Mouse (Mus musculus) left cerebral cortex, postnatal 14 days (tissue): ENCODE data around the gene Pgm5. TPM values are rescaled to one million over a fixed set of nuclear protein-coding genes. Genes with fewer than 3 reads are reported as not detected.
A peak's percentile ranks its signal among the peaks of the same experiment; 100 is the strongest.

Experiments used
- DNase-seq, 2 experiments: peaks; one replicate each; pipeline ENCODE4 v3.0.0; 2021 to 2022; ENCODE audit warnings: low spot score in 2 of 2, mixed read lengths in 1 of 2
- intact Hi-C: fragments of 180-260 bp; cut with DNase I; formaldehyde crosslinking; loops from one replicate; pipeline ENCODE4 v1.15.1; 2025
- total RNA-seq, 2 experiments: library from RNA; stranded (reverse); gene quantifications; 2 replicates each; pipeline ENCODE4 v1.2.3; 2021

Gene Pgm5
- total RNA-seq, 2 experiments from 2014 or later, result 3.3 TPM

DNA sequence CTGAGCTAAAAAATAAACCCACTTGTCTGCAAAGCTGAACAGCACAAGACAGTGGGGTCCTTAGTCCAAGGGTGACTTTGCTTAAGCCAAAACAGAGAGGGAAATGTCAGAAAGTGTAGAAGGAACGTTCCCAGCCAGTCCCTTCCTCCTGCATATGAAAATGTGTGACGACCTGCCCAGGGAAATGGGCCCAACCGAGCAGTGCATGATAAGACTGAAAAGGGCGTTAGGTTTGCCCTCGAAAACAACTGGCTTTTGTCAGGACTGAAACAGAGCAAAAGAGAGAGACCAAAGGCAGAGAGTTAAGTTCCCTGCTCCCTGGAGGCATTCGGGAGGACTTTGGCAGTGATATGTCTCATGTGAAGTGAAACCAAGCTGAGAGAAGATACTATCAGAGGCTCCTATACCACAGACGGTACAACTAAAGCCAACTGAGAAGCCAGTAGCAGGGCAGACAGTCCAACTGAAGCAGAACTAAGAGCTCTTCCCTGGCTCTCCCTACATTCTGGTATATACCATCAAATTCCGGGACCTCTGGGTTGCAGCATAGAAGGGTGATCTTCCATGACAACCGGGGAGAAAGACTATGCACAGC is 68.0 kb downstream of the Pgm5 start:
- DNase-seq, result no peak
- intact Hi-C loops, result no loop called here

DNA sequence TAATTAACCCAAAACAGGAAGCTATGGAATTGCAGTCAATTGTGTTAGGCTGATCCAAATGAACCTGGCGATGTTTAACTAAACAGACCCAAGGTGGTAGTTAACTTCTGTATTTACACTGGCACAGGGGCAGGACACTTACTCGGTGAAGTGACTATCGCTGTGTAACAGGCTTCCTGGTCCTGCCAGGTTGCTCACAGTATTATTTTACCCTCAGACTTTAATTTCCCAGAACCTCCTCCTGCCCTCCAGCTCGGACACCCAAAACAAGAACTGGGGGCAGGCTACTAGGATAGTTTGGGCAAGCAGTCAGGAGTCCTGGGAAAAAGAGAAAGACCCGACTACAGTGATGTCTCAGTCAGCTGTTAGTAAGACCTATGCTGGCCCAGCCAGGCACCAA is 68.8 kb downstream of the Pgm5 start:
- intact Hi-C loops, result no loop called here
- no peak for DNase-seq

DNA sequence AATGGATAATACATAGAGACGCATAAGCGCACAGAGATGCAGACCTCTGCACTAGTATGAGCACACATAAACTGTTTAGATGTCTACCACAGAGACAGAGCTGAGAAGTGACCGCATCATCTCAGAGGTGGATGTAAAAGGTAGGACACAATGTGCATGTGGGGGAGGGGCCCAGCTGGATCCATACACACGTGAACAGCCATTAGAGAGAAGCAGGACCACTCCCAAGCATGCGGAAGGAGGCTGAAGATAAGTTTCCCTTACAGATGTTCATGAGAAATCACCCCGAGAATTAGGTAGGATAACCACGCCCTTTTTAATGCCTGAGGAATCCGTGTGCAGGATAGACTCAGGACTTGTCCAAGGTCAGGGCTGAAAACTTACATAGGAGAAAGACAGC is 75.8 kb downstream of the Pgm5 start:
- DNase-seq, result no peak
- intact Hi-C loops, result no loop called here

DNA sequence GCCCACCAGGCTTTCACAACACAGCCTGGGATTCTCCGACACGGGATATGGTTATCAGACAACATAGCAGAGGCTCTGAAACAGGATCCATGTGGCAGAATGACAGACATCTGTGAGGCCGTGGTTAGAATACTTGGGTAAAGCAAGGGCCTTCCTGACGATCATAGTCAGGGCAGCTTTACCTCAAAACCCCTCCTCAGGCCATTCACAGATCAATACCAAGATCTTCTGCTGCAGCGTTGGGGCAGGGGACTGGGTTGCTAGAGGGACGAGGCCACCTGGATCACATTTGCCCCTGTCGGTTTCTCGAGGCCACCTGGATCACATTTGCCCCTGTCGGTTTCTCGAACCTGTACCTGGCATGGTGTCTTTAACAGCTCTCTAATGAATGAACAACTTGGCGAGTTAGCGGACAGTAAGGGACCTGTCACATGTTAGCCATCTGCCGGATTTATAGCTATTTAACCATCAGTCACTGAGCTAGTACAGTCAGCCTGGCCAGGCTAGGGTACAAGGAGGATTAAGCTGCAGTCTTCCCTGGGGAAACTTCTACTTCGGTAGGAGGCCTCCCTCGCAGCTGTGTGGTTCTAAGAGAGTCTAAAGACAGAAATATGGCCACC is 76.5 kb downstream of the Pgm5 start:
- no peak for DNase-seq
- intact Hi-C loops, result no loop called here

DNA sequence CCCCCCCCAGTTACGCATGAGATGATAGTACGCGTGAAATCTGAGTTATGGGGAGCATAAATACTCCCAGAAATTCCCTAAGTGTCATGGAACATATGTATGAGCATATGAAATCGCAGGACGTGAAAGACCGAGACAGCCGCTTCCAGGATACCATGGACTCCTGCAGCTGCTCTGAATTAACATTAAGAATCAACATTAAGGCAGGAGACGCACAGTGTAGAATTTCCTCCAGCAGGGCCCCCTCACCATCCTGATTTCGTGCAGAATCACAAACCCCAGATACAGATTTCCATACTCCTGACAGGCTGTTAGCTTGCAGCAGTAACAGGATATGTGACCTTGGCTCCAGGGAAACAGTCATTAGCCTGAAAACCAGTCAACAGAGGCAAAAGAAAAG is 77.9 kb downstream of the Pgm5 start:
- intact Hi-C loops, result no loop called here
- DNase-seq, result peak in 1 of 2 experiments; percentile 3

DNA sequence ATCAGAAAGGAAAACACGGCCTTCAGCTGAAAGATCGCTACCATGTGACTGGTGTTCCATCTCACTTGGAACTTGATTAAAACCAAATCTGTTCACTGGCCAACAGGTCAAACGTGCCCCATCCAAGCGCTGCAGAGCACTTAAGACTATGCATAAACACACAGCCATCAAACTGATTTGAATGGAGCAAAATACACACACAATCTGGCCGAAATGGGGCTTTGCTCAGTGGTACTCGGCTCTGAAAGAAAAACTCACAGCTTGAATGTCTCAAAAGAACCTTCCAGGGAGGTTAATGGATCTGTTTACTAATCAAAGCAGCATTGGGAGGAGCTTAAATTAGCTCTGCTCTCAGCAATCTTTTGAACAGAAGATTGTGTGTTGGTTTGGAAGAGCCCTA is 81.7 kb downstream of the Pgm5 start:
- DNase-seq, result no peak

DNA sequence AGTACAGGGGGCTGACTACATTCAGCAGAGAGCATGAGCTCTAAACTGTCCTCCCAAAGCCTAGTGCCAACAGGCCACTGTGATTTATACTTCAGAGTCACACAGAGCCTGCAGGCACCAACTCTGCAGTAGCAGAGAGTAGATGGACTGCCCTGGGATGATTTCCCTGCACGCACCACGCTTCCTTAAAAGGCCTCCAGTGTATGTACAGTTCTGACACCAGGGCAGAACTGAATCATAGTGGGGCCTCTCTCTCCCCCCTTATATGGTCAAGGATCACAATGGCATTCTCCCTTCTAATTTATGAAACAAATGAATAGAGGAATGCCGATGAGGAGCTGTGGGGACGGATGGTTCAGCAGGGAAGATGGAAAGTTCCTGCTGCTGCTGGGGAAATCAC is 91.3 kb downstream of the Pgm5 start:
- DNase-seq, result no peak
- intact Hi-C loops, result no loop called here

More for the DNA sequence above, 81.7 kb downstream of the Pgm5 start:
- intact Hi-C loops, result no loop called here

DNA sequence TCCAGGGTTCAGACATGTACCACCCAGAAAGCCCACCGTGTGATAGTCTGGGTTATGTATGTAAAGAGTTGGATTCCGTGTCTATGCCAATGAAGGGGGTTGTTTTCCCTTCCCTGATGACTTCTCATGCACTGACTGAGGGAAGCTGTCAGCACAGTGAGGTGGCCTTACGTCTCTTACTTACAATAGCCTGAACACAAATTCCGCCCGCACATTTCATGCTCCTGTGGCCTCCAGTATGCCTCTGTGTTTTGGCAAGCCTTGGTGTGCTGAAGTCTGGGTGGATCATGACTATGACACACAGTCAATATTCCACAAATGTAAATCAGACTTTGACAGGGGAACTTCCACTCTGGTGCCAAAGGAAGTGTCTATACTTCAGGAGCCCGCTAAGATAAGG is 94.3 kb downstream of the Pgm5 start:
- intact Hi-C loops, result no loop called here
- DNase-seq, result no peak

DNA sequence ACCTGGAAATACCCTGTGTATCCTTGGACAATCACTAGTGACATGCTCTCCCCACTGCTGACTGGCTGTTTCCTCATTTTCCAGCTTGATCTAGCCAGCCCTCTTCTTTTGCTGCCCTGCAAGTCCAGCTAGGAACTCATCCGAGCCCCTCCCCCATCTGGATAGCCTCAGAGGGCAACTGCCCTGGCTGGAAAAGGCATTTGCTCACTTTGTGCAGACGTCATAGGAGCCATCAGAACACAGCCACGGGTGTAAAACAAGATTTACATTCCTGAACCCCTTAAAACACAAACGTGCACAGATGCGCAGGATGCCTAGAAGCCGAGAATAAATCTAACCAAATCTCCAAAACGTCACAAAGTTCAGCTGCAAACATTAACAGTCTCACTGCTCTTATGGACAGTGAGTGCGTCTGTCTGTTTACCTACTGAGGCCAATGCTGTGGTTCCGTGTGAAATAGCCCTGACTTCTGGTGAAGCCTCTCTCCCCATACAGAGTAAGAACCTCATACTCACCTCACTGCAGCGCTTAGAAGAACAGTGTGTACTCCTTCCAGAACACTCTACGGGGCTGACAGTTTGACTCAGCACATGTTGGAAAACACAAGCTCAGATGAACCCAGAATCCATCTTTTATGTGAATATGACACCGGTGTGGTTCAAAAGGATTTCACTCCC is 99.0 kb downstream of the Pgm5 start:
- intact Hi-C loops, result no loop called here
- no peak for DNase-seq

DNA sequence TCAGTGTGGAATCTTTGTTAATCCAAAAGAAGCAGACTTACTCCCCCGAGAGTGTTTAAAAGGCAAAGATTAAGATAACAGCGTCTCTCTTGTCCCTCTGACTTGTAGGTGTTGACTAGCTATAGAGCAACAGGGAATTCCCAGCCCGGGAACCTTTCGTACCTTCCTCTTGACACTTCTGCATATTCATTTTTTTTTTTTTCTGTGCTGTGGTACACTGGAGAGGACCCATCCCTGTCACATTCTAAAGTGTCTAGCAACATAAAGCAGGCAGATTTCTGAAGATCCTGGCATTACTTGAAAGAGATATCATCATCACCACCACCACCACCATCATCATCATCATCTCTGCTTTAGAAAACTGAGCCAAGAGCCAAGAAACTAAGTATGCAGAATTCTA is 105.0 kb downstream of the Pgm5 start:
- no peak for DNase-seq
- intact Hi-C loops, result no loop called here

DNA sequence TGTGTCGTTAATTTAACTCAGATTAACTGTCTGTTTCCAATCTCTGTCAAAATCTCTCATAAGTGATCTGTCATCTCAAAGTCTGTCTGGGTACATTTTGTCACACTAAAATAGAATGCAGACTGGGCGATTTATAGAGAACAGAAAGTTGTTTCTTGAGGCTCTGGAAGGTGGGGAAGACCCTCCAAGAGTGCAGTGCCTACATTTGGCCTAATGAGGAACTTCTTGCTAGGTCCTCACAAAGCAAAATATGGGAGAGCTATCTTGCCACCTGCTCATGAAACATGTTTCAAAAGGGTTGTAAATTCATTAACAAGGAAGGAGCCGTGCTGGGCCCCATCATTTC is 107.2 kb downstream of the Pgm5 start:
- DNase-seq, result no peak
- intact Hi-C loops, result no loop called here

DNA sequence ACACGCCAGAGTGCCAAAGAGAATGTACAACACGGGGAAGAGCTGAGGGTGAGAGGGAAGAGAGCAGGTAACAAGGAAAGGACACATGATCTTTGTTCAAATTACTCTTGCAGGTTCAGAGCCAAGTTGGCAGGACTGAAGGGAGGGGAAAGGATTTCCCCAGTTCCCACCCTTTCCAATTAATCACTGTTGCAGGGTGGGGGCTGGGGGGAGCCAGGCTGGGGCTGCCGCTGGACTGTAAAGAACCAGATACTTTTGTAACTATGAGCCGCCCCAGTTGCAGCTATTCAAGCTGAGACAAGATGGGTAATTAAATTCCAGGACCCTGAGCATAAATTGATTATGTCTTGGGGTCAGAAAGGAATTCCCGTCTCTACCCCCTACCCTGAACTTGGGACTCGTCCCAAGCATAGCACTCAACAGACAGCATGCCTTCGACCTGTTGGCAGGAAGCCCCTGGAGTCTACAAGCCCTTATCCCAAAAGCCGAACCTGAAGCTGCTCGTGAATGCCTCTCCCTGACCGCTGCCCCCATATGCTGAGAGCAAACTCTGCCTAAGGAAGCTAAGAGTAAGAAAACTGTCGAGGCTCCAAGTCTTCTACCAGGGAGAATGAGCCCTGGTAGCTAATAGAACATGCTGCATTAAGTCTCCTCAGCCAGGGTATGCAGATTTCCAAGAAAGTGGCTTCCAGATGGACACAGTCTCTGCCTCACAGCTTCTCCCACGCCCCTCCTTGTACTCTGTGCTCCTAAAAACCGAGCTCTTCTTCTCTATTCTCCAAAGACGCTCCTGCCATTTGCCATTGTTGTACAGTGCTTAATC is 107.8 kb downstream of the Pgm5 start:
- intact Hi-C loops, result no loop called here
- DNase-seq, result peak; percentile 12 to 18

DNA sequence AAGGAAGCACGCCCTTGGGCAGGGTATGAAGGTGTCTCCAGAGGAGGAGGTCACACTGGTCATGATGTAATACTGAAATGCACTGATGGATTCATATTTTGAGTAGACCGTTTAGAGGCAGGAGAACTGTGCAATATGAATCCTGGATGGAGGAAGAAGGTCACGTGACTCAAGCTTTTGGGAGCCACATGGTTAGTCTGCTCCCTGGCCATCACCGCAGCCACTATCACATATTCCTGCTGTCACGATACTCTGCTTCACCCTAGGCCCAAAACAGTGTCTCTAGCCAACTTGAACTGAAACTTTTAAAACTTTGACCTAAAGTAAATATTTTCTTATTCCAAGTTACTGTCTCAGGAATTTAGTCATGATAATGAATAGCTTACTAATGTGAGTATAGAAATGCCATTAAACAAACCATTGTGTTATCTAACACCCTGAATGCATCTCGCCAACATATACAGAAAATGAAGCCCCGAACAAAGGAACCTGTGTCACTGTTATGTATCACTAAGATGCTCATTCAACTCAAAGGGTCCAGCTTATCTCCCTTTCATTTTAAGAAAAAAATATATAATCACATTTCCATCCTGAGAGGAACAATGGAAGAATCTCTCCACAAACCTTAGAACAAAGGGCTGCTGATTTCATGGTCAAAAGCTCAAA is 108.6 kb downstream of the Pgm5 start:
- DNase-seq, result no peak
- intact Hi-C loops, result no loop called here

DNA sequence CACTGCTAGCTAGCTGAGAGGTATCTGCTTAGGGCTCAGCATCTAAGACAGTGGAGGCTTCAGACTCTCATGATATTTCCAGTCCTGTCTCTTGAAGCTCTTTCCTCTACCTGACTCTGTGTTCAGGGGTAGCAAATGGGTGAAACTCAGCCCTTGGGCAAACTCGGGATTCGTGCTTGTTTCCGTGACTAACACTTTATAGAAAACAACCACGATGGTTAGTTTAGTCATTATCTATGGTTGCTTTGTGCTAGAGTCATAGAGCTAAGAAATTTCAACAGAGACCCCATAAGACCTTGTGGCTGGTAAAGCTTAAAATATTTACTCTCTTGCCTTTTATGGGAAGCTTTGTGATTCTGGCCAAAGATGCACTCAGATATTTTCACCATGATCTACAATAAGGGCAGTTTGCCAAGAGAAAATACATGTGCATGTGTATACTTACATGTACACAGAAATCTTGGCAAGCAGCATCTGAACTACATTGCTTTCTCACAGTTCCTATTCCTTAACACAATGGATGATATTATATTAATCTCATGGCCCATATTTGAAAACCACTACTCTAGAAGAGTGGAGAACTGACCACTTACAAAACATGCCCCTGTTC is 115.3 kb downstream of the Pgm5 start:
- intact Hi-C loops, result no loop called here
- DNase-seq, result no peak

DNA sequence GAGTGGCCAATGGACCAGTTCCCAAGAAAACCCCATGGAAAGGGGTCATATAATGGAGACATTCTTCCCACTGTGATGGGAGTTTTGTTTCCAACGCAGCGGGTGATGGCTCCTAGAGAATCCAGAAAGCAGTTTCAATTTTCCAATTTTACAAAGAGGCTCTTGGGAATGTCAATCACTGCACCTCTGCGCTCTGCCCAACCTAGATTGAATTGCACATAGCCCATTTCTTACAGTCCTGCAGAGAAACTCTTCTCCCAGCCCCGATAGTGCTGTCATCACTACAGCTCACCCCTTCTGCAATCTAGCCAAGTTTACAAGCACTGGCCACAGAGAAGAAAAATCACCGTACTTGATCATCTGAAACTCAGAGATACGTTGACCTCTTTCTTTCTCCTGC is 119.0 kb downstream of the Pgm5 start:
- no peak for DNase-seq
- intact Hi-C loops, result no loop called here

DNA sequence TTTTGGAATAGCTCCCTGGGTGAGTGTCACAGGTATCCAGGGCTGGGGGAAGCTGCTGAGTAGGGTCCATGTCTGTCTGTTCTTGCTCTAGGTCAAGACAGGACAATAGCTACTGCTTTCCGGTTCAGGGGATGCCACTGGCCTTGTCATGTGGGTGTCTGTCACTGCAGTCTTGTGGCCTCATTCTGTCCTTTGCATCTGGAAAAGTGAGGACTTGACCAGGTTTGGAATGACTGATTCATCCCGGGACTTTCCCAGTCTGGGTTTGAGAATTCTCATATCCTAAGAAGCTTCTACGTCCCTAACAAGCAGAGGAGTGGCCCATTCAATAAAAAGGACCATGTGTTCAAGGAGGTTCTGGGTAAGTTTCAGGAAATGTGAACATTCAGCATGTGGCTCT is 122.9 kb downstream of the Pgm5 start:
- intact Hi-C loops, result no loop called here
- DNase-seq, result no peak

DNA sequence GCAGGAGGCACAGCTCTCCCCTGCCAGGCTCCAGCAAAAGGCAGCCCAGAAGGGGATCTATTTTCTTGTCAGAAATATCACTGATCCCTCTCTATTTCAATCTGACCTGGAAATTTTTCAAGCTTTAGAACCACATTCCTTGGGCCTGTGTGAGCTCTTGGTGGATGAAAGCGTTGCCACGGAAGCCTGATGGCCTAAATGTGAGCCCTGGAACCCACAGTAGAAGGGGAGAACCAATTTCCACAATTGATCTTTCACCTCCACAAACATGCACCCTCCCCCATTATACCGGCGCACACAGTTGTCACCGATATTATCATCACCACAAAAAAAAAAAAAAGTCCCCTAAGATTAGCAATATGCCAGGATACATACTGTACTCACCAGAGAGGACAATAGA is 123.6 kb downstream of the Pgm5 start:
- no peak for DNase-seq

DNA sequence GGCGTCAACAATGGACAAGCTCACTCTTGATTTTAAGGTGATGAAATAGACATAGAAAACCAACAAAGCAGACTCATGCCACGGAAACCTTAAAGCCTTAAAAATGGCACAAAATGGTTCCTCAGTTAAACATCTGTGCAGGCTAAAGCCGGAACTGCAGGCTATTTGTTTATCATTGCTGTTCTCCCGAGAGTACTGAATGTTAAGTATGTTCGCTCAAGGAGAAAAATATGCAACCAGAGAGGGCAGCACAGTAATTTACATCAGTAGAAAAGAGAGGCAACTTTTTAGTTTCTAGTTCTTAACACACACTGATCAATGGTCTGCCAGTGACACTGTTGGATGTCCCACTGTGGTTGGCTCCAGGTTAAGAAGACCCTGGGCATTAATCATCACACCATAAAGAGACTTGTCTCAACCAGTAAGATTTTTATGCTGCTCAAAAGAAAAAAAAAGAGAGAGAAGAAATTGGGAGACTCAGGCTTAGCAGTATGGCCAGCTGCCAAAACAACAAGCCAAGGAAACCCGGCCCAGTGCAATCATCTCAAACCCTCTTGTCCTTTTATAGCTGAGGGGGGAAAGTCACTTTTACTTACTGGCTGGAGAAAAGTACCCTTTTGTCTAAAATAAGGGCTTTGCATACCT is 126.0 kb downstream of the Pgm5 start:
- intact Hi-C loops, result no loop called here
- peak in 1 of 2 experiments; percentile 11 for DNase-seq

More for the DNA sequence above, 123.6 kb downstream of the Pgm5 start:
- intact Hi-C loops, result no loop called here

DNA sequence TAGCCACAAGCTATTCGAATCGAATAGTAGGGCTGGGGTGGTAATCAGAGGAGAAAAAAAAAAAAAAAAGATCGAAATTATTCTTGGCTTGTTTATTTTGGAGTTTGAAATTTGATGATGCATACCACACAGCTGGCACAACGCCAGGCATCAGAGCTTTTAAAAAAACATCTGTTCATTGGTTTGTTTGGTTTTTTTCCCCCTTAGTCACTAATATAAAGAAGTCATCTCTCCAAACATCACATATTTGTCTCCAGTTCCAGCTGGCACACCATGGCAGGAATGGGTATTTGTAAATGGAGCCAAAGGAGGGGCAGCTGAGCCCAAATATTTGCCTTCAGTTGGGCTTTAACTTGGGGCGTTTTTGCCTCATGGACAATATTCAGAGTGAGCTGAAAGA is 131.0 kb downstream of the Pgm5 start:
- intact Hi-C loops, result no loop called here
- DNase-seq, result peak in 1 of 2 experiments; percentile 40
